Mouse (Mus musculus) E14TG2a.4 (cell line): ENCODE results near the gene Pabpc4.

Experiments used
- CTCF ChIP-seq: conservative IDR thresholded peaks from 2 replicates; pipeline ENCODE4 v1.5.1; 2014; ENCODE audit warnings: low read length
- POU5F1 ChIP-seq: IDR thresholded peaks from 2 replicates; pipeline ENCODE4 v1.6.1; 2014; ENCODE audit warnings: low read length, borderline replicate concordance

DNA sequence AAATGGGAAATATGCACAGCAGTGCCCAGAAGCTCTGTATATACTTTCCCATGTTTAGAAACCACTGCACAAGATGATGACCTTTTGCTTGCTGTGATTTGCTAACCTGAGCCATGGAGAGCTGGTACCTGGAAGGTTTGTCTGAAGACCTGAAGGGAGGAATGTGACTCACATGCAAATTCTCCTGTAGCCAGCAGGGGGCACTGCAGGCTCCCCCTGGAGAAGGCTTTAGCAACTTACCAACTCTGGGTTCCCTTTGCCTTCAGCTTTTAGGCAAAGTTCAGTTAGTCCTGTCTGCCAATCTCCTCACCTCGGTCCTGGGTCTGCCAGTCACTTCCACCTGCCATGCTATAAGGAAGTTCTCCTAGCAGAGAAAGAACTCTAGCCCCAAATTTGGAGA is 45.4 kb upstream of the Pabpc4 start:
- peak; percentile 93 for TF ChIP-seq CTCF
- TF ChIP-seq POU5F1 = no peak
